Mouse (Mus musculus): Measurements from ENCODE around the gene Tex14. TPM values are rescaled to one million over a fixed set of nuclear protein-coding genes. Genes with fewer than 3 reads are reported as not detected.

Tex14 gene
- polyA plus RNA-seq, 1 experiment from 2014 or later: 0.30 TPM

DNA sequence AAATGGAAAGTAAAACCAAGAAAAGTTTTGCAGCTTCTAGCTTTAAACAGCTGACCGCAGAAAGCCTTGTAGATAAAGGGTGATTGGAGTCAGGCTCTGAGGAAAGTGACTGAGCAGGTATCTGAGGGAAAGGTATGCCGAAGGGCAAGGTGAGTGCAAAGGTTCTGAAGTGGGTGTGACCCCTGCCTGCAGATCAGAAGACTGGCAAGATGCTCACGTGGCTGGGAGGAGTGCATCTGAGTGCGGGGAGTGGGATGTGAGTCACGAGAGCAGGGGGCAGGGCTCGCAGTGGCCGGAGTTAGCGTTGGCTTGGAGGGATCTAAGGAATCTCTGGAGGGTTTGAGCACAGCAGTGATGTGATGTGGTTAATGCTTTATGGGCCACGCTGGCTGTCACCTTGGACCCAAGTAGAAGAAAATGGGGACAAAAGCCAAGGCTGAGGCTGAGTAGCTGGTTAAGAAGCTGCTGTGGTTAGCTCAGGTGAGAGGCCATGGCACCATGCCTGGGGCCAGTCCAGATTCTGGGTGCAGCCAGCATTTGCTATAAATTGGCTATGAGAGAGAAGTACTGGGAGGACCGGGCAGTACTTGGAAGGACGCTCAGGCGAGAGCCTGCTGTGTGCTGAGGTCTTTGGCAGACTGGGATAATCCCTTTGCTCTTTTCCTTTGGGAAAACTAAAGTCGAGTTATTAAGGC, 194.7 kb downstream of the Tex14 start:
- Histone ChIP-seq H3K27ac (ENCODE audit: low read depth, low read length) (no peak overlapping the region), H3K9ac (ENCODE audit: low read depth, low read length) (no peak overlapping the region; the same call in 1 of the 2 replicates), H3K27me3 (ENCODE audit: control insufficient read depth, insufficient read depth, low read length) (no peaks in the 10 kb centered on the region), H3K4me2 (no peak overlapping the region), H3K36me3 (ENCODE audit: control insufficient read depth, insufficient read depth, low read length) (peaks cover 50% of the 10 kb centered on the region), H3K4me3 (ENCODE audit: low read depth, low read length) (no peak overlapping the region), H3K4me1 (ENCODE audit: control insufficient read depth, insufficient read depth, low read length) (peaks cover 13% of the 10 kb centered on the region), H3K9me3 (replicated peaks; ENCODE audit: control insufficient read depth, low read length) (no peaks in the 10 kb centered on the region)
- no peak for ATAC-seq (replicated peaks; ENCODE audit: insufficient number of reproducible peaks, low FRiP score, low TSS enrichment)
- WGBS (ENCODE audit: insufficient replicate concordance): 85% methylated on average over 13 of the region's 13 CpGs

DNA sequence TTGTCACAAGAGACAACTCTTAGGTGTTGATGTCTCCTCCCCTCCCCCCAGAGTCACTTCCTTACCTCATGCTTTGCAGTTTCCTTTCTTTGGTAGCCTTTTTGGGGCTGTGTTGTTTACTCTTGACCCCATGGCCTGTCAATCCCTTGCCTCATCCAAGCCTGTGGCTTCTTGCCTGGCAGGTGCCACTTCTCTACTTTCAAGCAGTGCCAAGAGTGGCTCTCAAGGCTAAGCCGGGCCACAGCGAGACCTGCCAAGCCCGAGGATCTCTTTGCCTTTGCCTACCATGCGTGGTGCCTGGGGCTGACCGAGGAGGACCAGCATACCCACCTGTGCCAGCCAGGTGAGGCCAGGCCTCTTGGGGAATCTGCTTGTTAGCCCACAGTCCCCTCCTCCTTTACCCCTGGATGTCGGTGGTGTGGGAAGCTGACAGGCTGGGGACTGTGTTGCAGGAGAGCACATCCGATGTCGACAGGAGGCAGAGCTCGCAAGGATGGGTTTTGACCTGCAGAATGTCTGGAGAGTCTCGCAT, 195.5 kb downstream of the Tex14 start:
- H3K4me1 ChIP-seq (ENCODE audit: control insufficient read depth, insufficient read depth, low read length): peaks cover 10% of the 10 kb centered on the region
- H3K9me3 ChIP-seq (replicated peaks; ENCODE audit: control insufficient read depth, low read length): no peaks in the 10 kb centered on the region
- no peak overlapping the region for H3K27ac ChIP-seq (ENCODE audit: low read depth, low read length)
- peaks cover 58% of the 10 kb centered on the region for H3K36me3 ChIP-seq (ENCODE audit: control insufficient read depth, insufficient read depth, low read length)
- WGBS (ENCODE audit: insufficient replicate concordance): 90% methylated on average over 10 of the region's 10 CpGs
- no peak overlapping the region for H3K4me3 ChIP-seq (ENCODE audit: low read depth, low read length)
- no peaks in the 10 kb centered on the region for H3K27me3 ChIP-seq (ENCODE audit: control insufficient read depth, insufficient read depth, low read length)
- no peak overlapping the region for H3K9ac ChIP-seq (ENCODE audit: low read depth, low read length)
- H3K4me2 ChIP-seq: no peak overlapping the region
- ATAC-seq (replicated peaks; ENCODE audit: insufficient number of reproducible peaks, low FRiP score, low TSS enrichment): no peak

DNA sequence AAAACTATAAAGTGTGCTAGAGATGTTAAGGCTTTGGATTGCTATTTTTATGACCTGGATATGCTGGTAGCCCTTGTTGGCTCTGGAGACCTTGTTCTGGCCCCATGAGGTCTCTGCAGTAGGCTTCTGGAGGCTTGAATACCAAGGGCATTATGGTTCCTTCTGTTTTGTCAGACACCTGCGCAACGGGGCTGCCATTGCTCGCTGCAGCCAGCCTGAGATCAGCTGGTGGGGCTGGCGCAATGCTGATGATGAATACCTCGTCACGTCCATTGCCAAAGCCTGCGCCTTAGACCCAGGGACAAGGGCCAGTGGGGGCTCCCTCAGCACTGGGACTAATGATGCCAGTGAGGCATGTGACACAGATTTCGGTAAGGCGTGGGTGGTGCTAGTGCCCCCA, 197.4 kb downstream of the Tex14 start:
- Histone ChIP-seq H3K9ac (ENCODE audit: low read depth, low read length) (no peak overlapping the region), H3K36me3 (ENCODE audit: control insufficient read depth, insufficient read depth, low read length) (peaks cover 65% of the 10 kb centered on the region), H3K27ac (ENCODE audit: low read depth, low read length) (no peak overlapping the region), H3K4me3 (ENCODE audit: low read depth, low read length) (no peak overlapping the region), H3K9me3 (replicated peaks; ENCODE audit: control insufficient read depth, low read length) (no peaks in the 10 kb centered on the region), H3K4me1 (ENCODE audit: control insufficient read depth, insufficient read depth, low read length) (no peaks in the 10 kb centered on the region), H3K4me2 (no peak overlapping the region), H3K27me3 (ENCODE audit: control insufficient read depth, insufficient read depth, low read length) (no peaks in the 10 kb centered on the region)
- ATAC-seq (replicated peaks; ENCODE audit: insufficient number of reproducible peaks, low FRiP score, low TSS enrichment): no peak
- whole genome bisulfite sequencing (ENCODE audit: insufficient replicate concordance): 86% methylated on average over 9 of the region's 9 CpGs

- H3K9me3 ChIP-seq (replicated peaks; ENCODE audit: control insufficient read depth, low read length): no peaks in the 10 kb centered on the region
- ATAC-seq (replicated peaks; ENCODE audit: insufficient number of reproducible peaks, low FRiP score, low TSS enrichment): no peak
- no peak overlapping the region for H3K4me2 ChIP-seq
- no peak overlapping the region for H3K4me3 ChIP-seq (ENCODE audit: low read depth, low read length)
- no peak overlapping the region for H3K9ac ChIP-seq (ENCODE audit: low read depth, low read length)
- WGBS (ENCODE audit: insufficient replicate concordance): 94% methylated on average over 2 of the region's 2 CpGs
- no peak overlapping the region for H3K27ac ChIP-seq (ENCODE audit: low read depth, low read length)
- no peaks in the 10 kb centered on the region for H3K27me3 ChIP-seq (ENCODE audit: control insufficient read depth, insufficient read depth, low read length)
- H3K36me3 ChIP-seq (ENCODE audit: control insufficient read depth, insufficient read depth, low read length): peaks cover 61% of the 10 kb centered on the region
- H3K4me1 ChIP-seq (ENCODE audit: control insufficient read depth, insufficient read depth, low read length): no peaks in the 10 kb centered on the region
These were observed 198.7 kb downstream of the Tex14 start for GRCm38 (mm10) chr11:87603571-87603970.

Other genes with a start within 250 kb of the Tex14 start
- 3.8 and 4.2 TPM in 2 replicates for gene Ppm1e, start 46.0 kb upstream of the Tex14 start, polyA plus RNA-seq (2014; fragmentation: Nextera tagmentation; extraction: Ambion mirVana)
- 11.6 and 11.9 TPM in 2 replicates for gene Rad51c, start 111 bp upstream of the Tex14 start, polyA plus RNA-seq (2014; fragmentation: Nextera tagmentation; extraction: Ambion mirVana)
- not detected in 2 replicates for gene Gm11492, start 161.6 kb downstream of the Tex14 start, polyA plus RNA-seq (2014; fragmentation: Nextera tagmentation; extraction: Ambion mirVana)
- gene Sept4, start 163.8 kb downstream of the Tex14 start, polyA plus RNA-seq (2014; fragmentation: Nextera tagmentation; extraction: Ambion mirVana): 11.7 and 13.3 TPM in 2 replicates
- gene Mtmr4, start 187.1 kb downstream of the Tex14 start, polyA plus RNA-seq (2014; fragmentation: Nextera tagmentation; extraction: Ambion mirVana): 23.4 and 28.1 TPM in 2 replicates
- 0.11 and 0.18 TPM in 2 replicates for gene Hsf5, start 212.1 kb downstream of the Tex14 start, polyA plus RNA-seq (2014; fragmentation: Nextera tagmentation; extraction: Ambion mirVana)

Measured in heart, embryonic 11.5 days (tissue).